Mouse (Mus musculus) hindbrain, embryonic 14.5 days (tissue): ENCODE results near the gene Mcemp1. TPM values are rescaled to one million over a fixed set of nuclear protein-coding genes. Genes with fewer than 3 reads are reported as not detected.

ENCODE experiments used
- ATAC-seq: fragments of 200-750 bp; cut with Nextera tagmentation; 2 replicates; pipeline ENCODE4 v1.8.0; 2017; ENCODE audit warnings: moderate number of reproducible peaks, mild to moderate bottlenecking, moderate TSS enrichment, moderate library complexity; ENCODE audit not compliant: low FRiP score
- DNase-seq: peaks from one replicate; pipeline ENCODE4 v3.0.0-alpha.2; 2015; ENCODE audit warnings: low spot score
- H3K27ac ChIP-seq: fragments of 300-500 bp; sonication (generic); 2 replicates; pipeline ENCODE4 v1.5.1; 2014; ENCODE audit warnings: mild to moderate bottlenecking, moderate library complexity
- H3K27me3 ChIP-seq: fragments of 300-500 bp; sonication (generic); 2 replicates; pipeline ENCODE4 v1.6.1; 2014; ENCODE audit warnings: mild to moderate bottlenecking, low read length, mixed read lengths; ENCODE audit not compliant: control insufficient read depth, insufficient read depth
- H3K36me3 ChIP-seq: fragments of 300-500 bp; sonication (generic); replicated peaks from 2 replicates; pipeline ENCODE4 v1.6.1; 2014; ENCODE audit not compliant: control insufficient read depth, insufficient read depth
- H3K4me1 ChIP-seq: fragments of 300-500 bp; sonication (generic); replicated peaks from 2 replicates; pipeline ENCODE4 v1.6.1; 2014; ENCODE audit warnings: antibody characterized with exemption, low read length, mixed read lengths; ENCODE audit not compliant: control insufficient read depth, insufficient read depth
- H3K4me2 ChIP-seq: fragments of 300-500 bp; sonication (generic); replicated peaks from 2 replicates; pipeline ENCODE4 v1.6.1; 2014; ENCODE audit warnings: mild to moderate bottlenecking, moderate library complexity
- H3K4me3 ChIP-seq: fragments of 300-500 bp; sonication (generic); replicated peaks from 2 replicates; pipeline ENCODE4 v1.5.1; 2014; ENCODE audit warnings: mild to moderate bottlenecking, low read length
- H3K9ac ChIP-seq: fragments of 300-500 bp; sonication (generic); 2 replicates; pipeline ENCODE4 v1.6.1; 2014
- H3K9me3 ChIP-seq: fragments of 300-500 bp; sonication (generic); 2 replicates; pipeline ENCODE4 v1.6.1; 2016; ENCODE audit warnings: low read length; ENCODE audit not compliant: control insufficient read depth
- WGBS: fragments of 180-500 bp; shearing (Covaris S2); extraction: QIAGEN DNeasy Blood & Tissue Kit; methylation state at CpG from one replicate; pipeline ENCODE4 v1.1.7; 2014; 5-methylcytosine and 5-hydroxymethylcytosine counted together
- polyA plus RNA-seq: library from polyadenylated mRNA; unstranded; fragments of >200 nt; fragmentation: Nextera tagmentation; extraction: Ambion mirVana; gene quantifications from 2 replicates; pipeline ENCODE4 v1.2.1, GENCODE M21; 2014

Gene Mcemp1
- polyA plus RNA-seq, 1 experiment from 2014 or later = 0.13 TPM

DNA sequence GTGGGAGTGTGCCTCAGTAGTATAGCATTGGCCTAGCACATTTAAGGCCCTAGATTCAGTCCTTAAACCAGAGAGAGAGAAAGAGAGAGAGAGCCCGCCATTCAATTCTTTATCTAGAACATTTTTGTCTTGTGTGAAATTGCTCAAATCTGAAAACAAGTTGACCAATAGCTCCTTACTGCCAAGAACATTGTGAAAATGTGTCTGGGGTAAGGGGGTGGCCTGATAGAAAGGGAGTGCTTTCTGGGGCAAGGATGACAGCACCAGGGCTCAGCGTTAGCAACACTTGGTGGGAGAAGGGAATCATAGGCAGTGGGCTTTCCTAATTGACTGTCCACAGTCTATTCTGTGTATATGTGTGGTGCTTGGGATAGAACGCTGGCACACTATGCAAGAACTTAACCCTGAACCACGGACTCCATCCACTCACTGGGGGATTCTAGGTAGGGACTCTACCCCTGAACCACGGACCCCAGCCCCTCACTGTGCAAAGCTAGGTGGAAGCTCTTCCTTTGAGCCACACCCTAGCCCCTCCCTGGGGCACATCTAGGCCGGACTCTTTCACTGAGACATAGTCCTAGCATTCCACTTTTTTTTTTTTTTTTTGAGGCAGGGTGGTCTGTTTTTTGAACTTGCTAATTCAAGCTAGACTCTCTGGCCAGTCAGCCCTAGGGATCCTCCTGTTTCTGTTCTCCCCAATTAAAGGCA lies 18.6 kb upstream of the Mcemp1 start:
- H3K4me2 ChIP-seq = no peak overlapping the region
- H3K36me3 ChIP-seq = no peaks in the 10 kb centered on the region
- DNase-seq (no peak), ATAC-seq (no peak)
- H3K9me3 ChIP-seq = no peaks in the 10 kb centered on the region
- no peaks in the 10 kb centered on the region for H3K4me1 ChIP-seq
- no peak overlapping the region for H3K9ac ChIP-seq
- no peak overlapping the region for H3K4me3 ChIP-seq
- H3K27ac ChIP-seq = no peak overlapping the region
- WGBS = 92% methylated on average over 6 of the region's 6 CpGs
- H3K27me3 ChIP-seq = no peaks in the 10 kb centered on the region

DNA sequence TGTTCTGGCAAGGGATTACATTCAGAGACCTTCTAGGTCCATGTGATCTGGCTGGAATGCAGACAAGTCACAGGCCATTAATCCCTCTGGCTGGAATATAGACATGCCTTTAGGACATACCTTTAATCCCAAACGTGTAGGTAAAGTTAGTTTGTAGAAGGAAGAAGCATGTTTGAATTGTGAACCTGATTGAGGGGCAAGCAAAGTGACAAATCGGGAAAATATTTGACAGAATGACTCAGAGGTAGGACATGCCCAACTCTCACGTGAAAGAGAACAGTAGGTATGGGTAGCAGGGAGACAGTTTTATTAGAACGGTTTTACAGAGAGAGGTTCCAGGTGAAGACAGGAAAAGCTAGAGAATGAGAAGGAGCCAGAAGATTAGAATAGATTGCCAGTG lies 18.0 kb upstream of the Mcemp1 start:
- WGBS = 85% methylated on average over 4 of the region's 4 CpGs
- no peak for DNase-seq
- no peak for ATAC-seq

DNA sequence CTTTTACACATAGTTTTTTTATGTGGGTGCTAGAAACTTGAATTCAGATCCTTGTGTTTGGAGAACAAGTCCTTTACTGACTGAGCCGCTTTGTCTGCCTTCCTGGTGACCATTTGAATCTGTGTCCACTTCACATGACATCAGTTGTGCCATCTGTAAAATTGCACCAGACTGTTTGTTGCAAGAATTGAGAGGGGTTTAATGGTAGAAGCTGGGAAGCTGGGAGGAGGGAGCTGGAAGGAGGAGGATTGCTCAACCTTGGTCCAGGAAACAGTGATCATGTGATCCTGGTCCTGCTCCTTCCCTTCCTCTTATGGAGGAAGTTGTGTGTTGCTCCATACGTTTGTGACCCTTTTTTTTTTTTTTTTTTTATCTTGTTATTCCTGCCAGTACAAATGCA lies 17.3 kb upstream of the Mcemp1 start:
- Histone ChIP-seq H3K4me2 (no peak overlapping the region), H3K9ac (no peak overlapping the region), H3K36me3 (no peaks in the 10 kb centered on the region), H3K27ac (no peak overlapping the region), H3K9me3 (no peaks in the 10 kb centered on the region), H3K27me3 (no peaks in the 10 kb centered on the region), H3K4me3 (no peak overlapping the region), H3K4me1 (no peaks in the 10 kb centered on the region)
- ATAC-seq (no peak), DNase-seq (no peak)
- WGBS = 62% methylated on average over 2 of the region's 2 CpGs

More for the DNA sequence above, 18.0 kb upstream of the Mcemp1 start:
- H3K27me3 ChIP-seq = no peaks in the 10 kb centered on the region
- H3K4me2 ChIP-seq = no peak overlapping the region
- no peaks in the 10 kb centered on the region for H3K9me3 ChIP-seq
- no peak overlapping the region for H3K9ac ChIP-seq
- H3K27ac ChIP-seq = no peak overlapping the region
- no peaks in the 10 kb centered on the region for H3K36me3 ChIP-seq
- no peaks in the 10 kb centered on the region for H3K4me1 ChIP-seq
- no peak overlapping the region for H3K4me3 ChIP-seq

DNA sequence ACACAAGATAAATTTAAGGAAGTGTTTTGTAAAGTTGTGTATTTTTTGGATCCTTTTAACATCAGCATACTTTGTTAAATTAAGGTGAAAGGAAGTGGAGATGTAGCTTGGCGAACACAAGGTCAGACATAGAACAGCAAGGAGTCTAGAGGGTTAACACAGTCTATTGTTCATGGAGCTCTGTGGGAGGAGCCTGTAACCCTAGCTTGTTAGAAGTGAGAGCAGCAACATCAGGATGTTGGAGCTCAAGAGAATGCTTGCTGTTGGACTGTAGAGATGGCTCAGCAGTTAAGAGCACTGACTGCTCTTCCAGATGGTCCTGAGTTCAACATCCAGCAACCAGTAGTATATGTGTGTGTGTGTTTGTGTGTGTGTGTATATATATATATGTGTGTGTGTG lies 16.6 kb upstream of the Mcemp1 start:
- DNase-seq = no peak
- no peak for ATAC-seq
- no peak overlapping the region for H3K4me2 ChIP-seq
- H3K4me1 ChIP-seq = no peaks in the 10 kb centered on the region
- H3K9ac ChIP-seq = no peak overlapping the region
- H3K9me3 ChIP-seq = no peaks in the 10 kb centered on the region
- 45% methylated on average over 1 of the region's 1 CpGs for WGBS
- no peaks in the 10 kb centered on the region for H3K36me3 ChIP-seq
- H3K4me3 ChIP-seq = no peak overlapping the region
- H3K27me3 ChIP-seq = no peaks in the 10 kb centered on the region
- no peak overlapping the region for H3K27ac ChIP-seq

GRCm38 (mm10) chr8:3652845-3653244 lies 12.7 kb upstream of the Mcemp1 start:
- no peaks in the 10 kb centered on the region for H3K36me3 ChIP-seq
- no peak overlapping the region for H3K4me2 ChIP-seq
- DNase-seq = no peak
- no peak for ATAC-seq
- H3K27ac ChIP-seq = no peak overlapping the region
- H3K9me3 ChIP-seq = no peaks in the 10 kb centered on the region
- H3K4me1 ChIP-seq = peaks cover 3% of the 10 kb centered on the region; the same call in 1 of the 2 replicates
- no peak overlapping the region for H3K9ac ChIP-seq
- WGBS = 71% methylated on average over 3 of the region's 3 CpGs
- no peaks in the 10 kb centered on the region for H3K27me3 ChIP-seq
- no peak overlapping the region for H3K4me3 ChIP-seq

DNA sequence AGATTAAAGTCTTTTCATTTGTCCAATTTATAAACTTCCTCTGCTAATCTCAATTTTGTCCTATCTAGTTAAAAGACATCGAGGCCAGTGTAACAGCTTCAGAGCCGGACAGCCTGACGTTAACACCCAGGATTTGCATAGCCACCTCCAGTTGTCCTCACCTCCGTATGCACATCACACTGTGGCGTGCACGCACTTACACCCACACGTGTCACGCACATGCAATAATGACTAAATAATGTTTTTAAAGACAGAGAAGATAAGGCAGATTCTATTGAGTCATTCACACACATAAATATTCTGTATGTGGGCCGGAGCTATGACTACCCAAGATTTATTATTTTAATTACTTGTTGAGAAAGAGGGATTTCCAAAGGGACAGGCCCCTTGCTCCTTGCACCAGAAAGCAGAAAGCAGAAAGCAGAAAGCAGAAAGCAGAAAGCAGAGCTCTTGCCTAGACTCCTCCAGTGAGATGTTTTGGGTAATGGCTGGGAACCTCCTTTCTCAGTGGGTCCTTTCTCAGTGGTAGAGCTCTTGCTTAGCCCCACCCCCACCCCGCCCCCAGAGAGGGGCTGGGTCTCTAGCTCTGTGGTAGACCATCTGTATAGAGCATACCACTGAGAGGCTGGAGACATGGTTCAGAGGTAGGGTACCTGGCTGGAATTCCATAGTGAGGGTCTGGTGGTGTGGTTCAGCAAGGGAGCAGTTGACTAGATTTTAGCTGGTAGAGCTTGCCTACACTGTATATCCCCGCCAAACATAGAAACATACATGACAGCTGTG lies 10.6 kb upstream of the Mcemp1 start:
- no peak overlapping the region for H3K4me2 ChIP-seq
- H3K4me3 ChIP-seq = no peak overlapping the region
- H3K4me1 ChIP-seq = peaks cover 3% of the 10 kb centered on the region; the same call in 1 of the 2 replicates
- no peaks in the 10 kb centered on the region for H3K9me3 ChIP-seq
- H3K9ac ChIP-seq = no peak overlapping the region
- DNase-seq (no peak), ATAC-seq (no peak)
- no peaks in the 10 kb centered on the region for H3K27me3 ChIP-seq
- no peak overlapping the region for H3K27ac ChIP-seq
- no peaks in the 10 kb centered on the region for H3K36me3 ChIP-seq
- 73% methylated on average over 11 of the region's 11 CpGs for WGBS

DNA sequence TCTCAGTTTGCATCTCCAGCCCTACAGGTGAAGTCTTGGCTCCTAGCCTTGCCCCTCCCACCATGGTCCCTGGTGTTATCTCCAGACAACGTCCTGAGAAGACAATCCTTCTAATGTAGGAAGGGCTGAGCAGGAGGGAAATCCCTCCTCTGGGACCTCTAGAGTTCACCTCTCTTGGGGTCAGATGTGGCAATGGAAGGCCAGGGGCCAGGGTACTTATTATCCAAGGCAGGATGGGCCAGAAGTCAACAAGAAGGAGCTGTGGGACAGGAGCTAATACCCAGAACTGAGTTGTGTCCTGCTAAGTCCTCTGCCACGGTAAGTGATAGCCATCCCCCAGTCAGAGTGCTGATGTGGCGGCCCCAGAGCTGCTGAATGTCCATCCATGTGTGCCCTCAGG lies 10.0 kb upstream of the Mcemp1 start, which contains the start of gene Retn:
Gene Retn, plus strand, starts transcription at position 245 of the 400 bp plus-strand sequence.
- no peak within 1 kb of the TSS for H3K4me2 ChIP-seq
- no peak within 1 kb of the TSS for H3K9ac ChIP-seq
- no peaks in the 10 kb centered on the region for H3K27me3 ChIP-seq
- H3K4me1 ChIP-seq = peaks cover 3% of the 10 kb centered on the region; the same call in 1 of the 2 replicates
- no peak for DNase-seq
- no peaks in the 10 kb centered on the region for H3K9me3 ChIP-seq
- 82% methylated on average over 3 of the region's 3 CpGs for WGBS
- H3K36me3 ChIP-seq = no peaks in the 10 kb centered on the region
- no peak within 1 kb of the TSS for H3K4me3 ChIP-seq
- H3K27ac ChIP-seq = no peak within 1 kb of the TSS
- no peak for ATAC-seq

DNA sequence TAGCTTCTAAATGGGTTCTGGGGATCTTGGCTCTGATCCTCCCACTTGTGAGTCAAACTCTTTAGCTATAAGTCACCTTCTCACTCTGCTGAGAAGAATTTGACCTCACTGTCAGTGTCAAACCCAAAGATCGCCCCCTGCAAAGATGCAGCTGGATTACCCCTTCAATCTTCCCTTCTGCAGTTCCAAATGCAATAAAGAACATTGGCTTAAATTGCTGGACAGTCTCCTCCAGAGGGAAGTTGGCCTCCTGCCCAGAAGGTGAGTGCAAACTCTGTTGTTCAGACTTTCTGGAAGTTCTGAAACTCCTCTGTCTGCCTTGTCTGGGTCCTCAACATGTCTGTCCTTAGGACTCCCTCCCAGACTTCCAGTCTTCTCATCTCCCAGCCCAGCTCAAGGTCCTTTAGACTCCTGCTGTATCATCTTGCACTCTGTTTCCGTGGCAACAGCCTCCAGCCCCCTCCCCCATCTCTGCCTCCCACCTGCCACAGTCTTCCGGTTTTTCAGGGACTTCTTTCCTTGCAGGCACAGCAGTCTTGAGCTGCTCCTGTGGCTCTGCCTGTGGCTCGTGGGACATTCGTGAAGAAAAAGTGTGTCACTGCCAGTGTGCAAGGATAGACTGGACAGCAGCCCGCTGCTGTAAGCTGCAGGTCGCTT lies 8.7 kb upstream of the Mcemp1 start:
- Histone ChIP-seq H3K4me2 (peak overlapping the region; percentile 30), H3K36me3 (no peaks in the 10 kb centered on the region), H3K9me3 (no peaks in the 10 kb centered on the region), H3K27me3 (no peaks in the 10 kb centered on the region), H3K4me3 (no peak overlapping the region), H3K9ac (peak overlapping the region; percentile 11; the same call in 1 of the 2 replicates), H3K4me1 (peaks cover 3% of the 10 kb centered on the region; the same call in 1 of the 2 replicates), H3K27ac (no peak overlapping the region)
- ATAC-seq (peak; percentile 27; the same call in 1 of the 2 replicates), DNase-seq (no peak)
- WGBS = 33% methylated on average over 7 of the region's 7 CpGs

- DNase-seq (no peak), ATAC-seq (no peak)
- no peak overlapping the region for H3K27ac ChIP-seq
- 81% methylated on average over 8 of the region's 8 CpGs for WGBS
- peaks cover 3% of the 10 kb centered on the region; the same call in 1 of the 2 replicates for H3K4me1 ChIP-seq
- H3K4me3 ChIP-seq = no peak overlapping the region
- no peaks in the 10 kb centered on the region for H3K36me3 ChIP-seq
- H3K4me2 ChIP-seq = no peak overlapping the region
- no peaks in the 10 kb centered on the region for H3K27me3 ChIP-seq
- no peak overlapping the region for H3K9ac ChIP-seq
- H3K9me3 ChIP-seq = no peaks in the 10 kb centered on the region
These were observed 4.7 kb upstream of the Mcemp1 start for GRCm38 (mm10) chr8:3660889-3661288.
